Mouse (Mus musculus): Measurements from ENCODE around the gene Tradd.

DNA sequence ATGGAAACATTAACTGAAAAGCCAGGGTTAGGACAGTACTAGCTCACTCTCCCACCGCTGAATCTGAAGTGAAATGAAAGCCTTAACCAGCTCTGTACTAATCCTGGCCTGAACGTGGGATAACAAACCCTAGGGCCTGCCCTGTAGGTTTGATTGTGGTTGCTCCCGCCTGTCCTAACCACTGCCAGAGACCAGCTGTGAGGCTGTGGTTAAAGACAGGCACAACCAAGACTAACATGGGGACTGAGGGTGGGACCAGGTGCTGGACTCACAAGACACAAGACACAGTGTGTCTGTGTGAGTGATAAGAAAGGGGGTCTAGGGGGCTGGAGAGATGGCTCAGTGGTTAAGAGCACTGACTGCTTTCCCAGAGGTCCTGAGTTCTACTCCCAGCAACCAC lies 16.2 kb upstream of the Tradd start:
- TF ChIP-seq EP300 (IDR thresholded peaks at IDR 0.05; ENCODE audit: insufficient read depth, low read depth, low read length) (no peak), POLR2A (IDR thresholded peaks at IDR 0.05; ENCODE audit: insufficient read depth, low read depth, low read length) (no peak), CTCF (IDR thresholded peaks at IDR 0.05) (no peak)

Data from heart, adult 2 months (tissue).